In genomic region chr17:23675127-23675526, GRCm38 (mm10) we compare ENCODE assay signal across 9 mouse cellular contexts. TPM values are rescaled to one million over a fixed set of nuclear protein-coding genes. Genes with fewer than 3 reads are reported as not detected.
DNase-seq lines count a peak whose midpoint lies in the region; ATAC-seq and TF ChIP-seq lines count a peak whose summit lies in the region.
"Had no signal": no experiment of that assay in that cellular context is flagged by ENCODE, and none has a peak within 500 bp of the region (broad histone marks: within the 10 kb centered on the region; RNA-seq: fewer than 3 reads in every experiment).

No protein-coding gene starts in this region.

- no peak for TF ChIP-seq EP300 in stomach, postnatal 0 days (optimal IDR thresholded peaks at IDR 0.05)

- DNase-seq in urinary bladder, adult 18-20 months (ENCODE audit: low spot score in 2 of 2) = peak; percentile 54 to 77
- no peak for DNase-seq in urinary bladder, postnatal 10 days (ENCODE audit: low spot score)
- peak; percentile 79 for DNase-seq in stomach, postnatal 0 days (ENCODE audit: low spot score)

- no peak for ATAC-seq in hindbrain, embryonic 15.5 days (ENCODE audit: low FRiP score, low read depth)
- no peak for ATAC-seq in lung, embryonic 15.5 days (ENCODE audit: borderline replicate concordance, extremely low read depth, low FRiP score, low TSS enrichment)
- no peak for ATAC-seq in stomach, postnatal 0 days (ENCODE audit: low FRiP score, low TSS enrichment)
- no peak for ATAC-seq in granulocyte monocyte progenitor cell, adult 5-6 weeks (replicated peaks; ENCODE audit: poor library complexity, severe bottlenecking)
- no peak for ATAC-seq in erythroid progenitor cell, adult 5-6 weeks (replicated peaks; ENCODE audit: low FRiP score, poor library complexity, severe bottlenecking)

- H3K9ac ChIP-seq in hindbrain, embryonic 15.5 days = no peak overlapping the region
- 0 out of 2 replicates have a peak overlapping the region, but pooled peaks have one; percentile 58 for H3K9ac ChIP-seq in lung, embryonic 15.5 days
- H3K9ac ChIP-seq in stomach, postnatal 0 days (ENCODE audit: low read length) = no peak overlapping the region

- H3K36me3 ChIP-seq in hindbrain, embryonic 15.5 days = no peaks in the 10 kb centered on the region
- no peaks in the 10 kb centered on the region for H3K36me3 ChIP-seq in lung, embryonic 15.5 days
- 0 out of 2 replicates have a peak, but pooled peaks cover 2% of the 10 kb centered on the region for H3K36me3 ChIP-seq in stomach, postnatal 0 days (ENCODE audit: control insufficient read depth, insufficient read depth, low read length)

- 46% methylated on average over 5 of the region's 5 CpGs for WGBS in hindbrain, embryonic 15.5 days
- WGBS in lung, embryonic 15.5 days = 29% methylated on average over 5 of the region's 5 CpGs
- WGBS in stomach, postnatal 0 days = 13% methylated on average over 5 of the region's 5 CpGs

- peaks cover 44% of the 10 kb centered on the region for H3K27me3 ChIP-seq in hindbrain, embryonic 15.5 days
- H3K27me3 ChIP-seq in lung, embryonic 15.5 days = peaks cover 19% of the 10 kb centered on the region
- 0 out of 2 replicates have a peak, but pooled peaks cover 2% of the 10 kb centered on the region for H3K27me3 ChIP-seq in stomach, postnatal 0 days (ENCODE audit: control insufficient read depth, insufficient read depth, low read length)

- H3K4me2 ChIP-seq in hindbrain, embryonic 15.5 days = peak overlapping the region; percentile 71
- H3K4me2 ChIP-seq in lung, embryonic 15.5 days = peak overlapping the region; percentile 96
- H3K4me2 ChIP-seq in stomach, postnatal 0 days (replicated peaks; ENCODE audit: low read depth) = peak overlapping the region; percentile 93

- peak; percentile 52; the same call in 1 of the 2 replicates for TF ChIP-seq POLR2A in embryonic fibroblast, embryonic 13.5 days (IDR thresholded peaks at IDR 0.05; ENCODE audit: low read depth, low read length)

- no peaks in the 10 kb centered on the region for H3K9me3 ChIP-seq in hindbrain, embryonic 15.5 days
- no peaks in the 10 kb centered on the region for H3K9me3 ChIP-seq in lung, embryonic 15.5 days
- H3K9me3 ChIP-seq in stomach, postnatal 0 days (ENCODE audit: control insufficient read depth, low read length) = no peaks in the 10 kb centered on the region

- TF ChIP-seq CTCF in embryonic fibroblast, embryonic 13.5 days (IDR thresholded peaks at IDR 0.05; ENCODE audit: borderline replicate concordance, insufficient read depth, low read length) = no peak
- TF ChIP-seq CTCF in stomach, postnatal 0 days (IDR thresholded peaks at IDR 0.05; ENCODE audit: low read depth) = no peak

- H3K4me1 ChIP-seq in embryonic fibroblast, embryonic 13.5 days (ENCODE audit: control insufficient read depth, insufficient read depth, low read length) = no peaks in the 10 kb centered on the region; the same call in 1 of the 2 replicates
- H3K4me1 ChIP-seq in hindbrain, embryonic 15.5 days (replicated peaks) = peaks cover 57% of the 10 kb centered on the region
- peaks cover 44% of the 10 kb centered on the region for H3K4me1 ChIP-seq in lung, embryonic 15.5 days
- peaks cover 13% of the 10 kb centered on the region for H3K4me1 ChIP-seq in stomach, postnatal 0 days (replicated peaks; ENCODE audit: control insufficient read depth, insufficient read depth)

- peak overlapping the region; percentile 98 for H3K27ac ChIP-seq in embryonic fibroblast, embryonic 13.5 days (ENCODE audit: insufficient read depth, low read length)
- H3K27ac ChIP-seq in hindbrain, embryonic 15.5 days (replicated peaks) = no peak overlapping the region
- H3K27ac ChIP-seq in lung, embryonic 15.5 days = peak overlapping the region; percentile 89
- peak overlapping the region; percentile 91 for H3K27ac ChIP-seq in stomach, postnatal 0 days (replicated peaks)

- peak overlapping the region; percentile 83 for H3K4me3 ChIP-seq in embryonic fibroblast, embryonic 13.5 days (ENCODE audit: insufficient read depth, low read length)
- H3K4me3 ChIP-seq in hindbrain, embryonic 15.5 days = no peak overlapping the region
- peak overlapping the region; percentile 73 for H3K4me3 ChIP-seq in lung, embryonic 15.5 days
- peak overlapping the region; percentile 71; the same call in 1 of the 2 replicates for H3K4me3 ChIP-seq in stomach, postnatal 0 days (ENCODE audit: low read depth, low read length)

RNA-seq across cellular contexts. Expression of gene Thoc6, which starts 1.4 kb away (rescaled TPM):
- polyA plus RNA-seq in embryonic fibroblast, embryonic 13.5 days (2011; ENCODE audit: insufficient read length, low read depth, missing spikeins) = 15.7 and 20.1 TPM in 2 replicates
- 40.5 and 43.5 TPM in 2 replicates for polyA plus RNA-seq in hindbrain, embryonic 15.5 days (2015; fragmentation: Nextera tagmentation; extraction: Ambion mirVana)
- polyA plus RNA-seq in lung, embryonic 15.5 days (2015; fragmentation: Nextera tagmentation; extraction: Ambion mirVana) = 48.3 and 49.1 TPM in 2 replicates
- polyA plus RNA-seq in stomach, postnatal 0 days (2015; fragmentation: Nextera tagmentation; extraction: Ambion mirVana) = 17.7 and 18.1 TPM in 2 replicates
- total RNA-seq in granulocyte monocyte progenitor cell, adult 5-6 weeks (2014; fragmentation: Nextera tagmentation) = 49.8 and 50.2 TPM in 2 replicates
- 37.1 and 39.3 TPM in 2 replicates for total RNA-seq in granulocyte monocyte progenitor cell, adult 5-6 weeks (2017)
- 11.3 and 11.9 TPM in 2 replicates for total RNA-seq in erythroid progenitor cell, adult 5-6 weeks (2015; ENCODE audit: low replicate concordance)
- total RNA-seq in erythroid progenitor cell, adult 5-6 weeks (2017; ENCODE audit: low replicate concordance) = 3.5 and 4.0 TPM in 2 replicates

RNA-seq across cellular contexts. Expression of gene Hcfc1r1, which starts 1.7 kb away (rescaled TPM):
- 146 and 164 TPM in 2 replicates for polyA plus RNA-seq in embryonic fibroblast, embryonic 13.5 days (2011; ENCODE audit: insufficient read length, low read depth, missing spikeins)
- polyA plus RNA-seq in hindbrain, embryonic 15.5 days (2015; fragmentation: Nextera tagmentation; extraction: Ambion mirVana) = 127 and 138 TPM in 2 replicates
- 59.5 and 64.5 TPM in 2 replicates for polyA plus RNA-seq in lung, embryonic 15.5 days (2015; fragmentation: Nextera tagmentation; extraction: Ambion mirVana)
- polyA plus RNA-seq in stomach, postnatal 0 days (2015; fragmentation: Nextera tagmentation; extraction: Ambion mirVana) = 183 and 186 TPM in 2 replicates
- 48.9 and 51.5 TPM in 2 replicates for total RNA-seq in granulocyte monocyte progenitor cell, adult 5-6 weeks (2014; fragmentation: Nextera tagmentation)
- total RNA-seq in granulocyte monocyte progenitor cell, adult 5-6 weeks (2017) = 13.5 and 16.6 TPM in 2 replicates
- 6.3 and 15.9 TPM in 2 replicates for total RNA-seq in erythroid progenitor cell, adult 5-6 weeks (2015; ENCODE audit: low replicate concordance)
- 8.6 and 11.0 TPM in 2 replicates for total RNA-seq in erythroid progenitor cell, adult 5-6 weeks (2017; ENCODE audit: low replicate concordance)

RNA-seq across cellular contexts. Expression of gene Tnfrsf12a, which starts 2.1 kb away (rescaled TPM):
- polyA plus RNA-seq in embryonic fibroblast, embryonic 13.5 days (2011; ENCODE audit: insufficient read length, low read depth, missing spikeins) = 126 and 221 TPM in 2 replicates
- polyA plus RNA-seq in hindbrain, embryonic 15.5 days (2015; fragmentation: Nextera tagmentation; extraction: Ambion mirVana) = 3.3 and 5.3 TPM in 2 replicates
- 26.8 and 28.5 TPM in 2 replicates for polyA plus RNA-seq in lung, embryonic 15.5 days (2015; fragmentation: Nextera tagmentation; extraction: Ambion mirVana)
- 33.5 and 33.7 TPM in 2 replicates for polyA plus RNA-seq in stomach, postnatal 0 days (2015; fragmentation: Nextera tagmentation; extraction: Ambion mirVana)
- 5.1 and 7.8 TPM in 2 replicates for total RNA-seq in granulocyte monocyte progenitor cell, adult 5-6 weeks (2014; fragmentation: Nextera tagmentation)
- total RNA-seq in granulocyte monocyte progenitor cell, adult 5-6 weeks (2017) = 4.7 and 7.7 TPM in 2 replicates
- 5.0 TPM in 1 of 2 replicates, not detected in the other for total RNA-seq in erythroid progenitor cell, adult 5-6 weeks (2015; ENCODE audit: low replicate concordance)
- total RNA-seq in erythroid progenitor cell, adult 5-6 weeks (2017; ENCODE audit: low replicate concordance) = 6.1 TPM in 1 of 2 replicates, not detected in the other

RNA-seq across cellular contexts. Expression of gene Cldn6, which starts 3.9 kb away (rescaled TPM):
- polyA plus RNA-seq in embryonic fibroblast, embryonic 13.5 days (2011; ENCODE audit: insufficient read length, low read depth, missing spikeins) = not detected in 2 replicates
- polyA plus RNA-seq in hindbrain, embryonic 15.5 days (2015; fragmentation: Nextera tagmentation; extraction: Ambion mirVana) = 0.38 and 0.66 TPM in 2 replicates
- 237 and 246 TPM in 2 replicates for polyA plus RNA-seq in lung, embryonic 15.5 days (2015; fragmentation: Nextera tagmentation; extraction: Ambion mirVana)
- polyA plus RNA-seq in stomach, postnatal 0 days (2015; fragmentation: Nextera tagmentation; extraction: Ambion mirVana) = 3.0 and 3.2 TPM in 2 replicates
- 0.67 TPM in 1 of 2 replicates, not detected in the other for total RNA-seq in granulocyte monocyte progenitor cell, adult 5-6 weeks (2014; fragmentation: Nextera tagmentation)
- total RNA-seq in granulocyte monocyte progenitor cell, adult 5-6 weeks (2017) = not detected in 2 replicates
- not detected in 2 replicates for total RNA-seq in erythroid progenitor cell, adult 5-6 weeks (2015; ENCODE audit: low replicate concordance)
- not detected in 2 replicates for total RNA-seq in erythroid progenitor cell, adult 5-6 weeks (2017; ENCODE audit: low replicate concordance)
- total RNA-seq: left cerebral cortex, postnatal 25 days had no signal

RNA-seq across cellular contexts. Expression of gene Cldn9, which starts 8.7 kb away (rescaled TPM):
- polyA plus RNA-seq in embryonic fibroblast, embryonic 13.5 days (2011; ENCODE audit: insufficient read length, low read depth, missing spikeins) = not detected in 2 replicates
- 1.2 and 1.8 TPM in 2 replicates for polyA plus RNA-seq in hindbrain, embryonic 15.5 days (2015; fragmentation: Nextera tagmentation; extraction: Ambion mirVana)
- 4.4 and 4.8 TPM in 2 replicates for polyA plus RNA-seq in lung, embryonic 15.5 days (2015; fragmentation: Nextera tagmentation; extraction: Ambion mirVana)
- polyA plus RNA-seq in stomach, postnatal 0 days (2015; fragmentation: Nextera tagmentation; extraction: Ambion mirVana) = 0.79 and 0.92 TPM in 2 replicates
- total RNA-seq in granulocyte monocyte progenitor cell, adult 5-6 weeks (2014; fragmentation: Nextera tagmentation) = not detected in 2 replicates
- total RNA-seq in granulocyte monocyte progenitor cell, adult 5-6 weeks (2017) = not detected in 2 replicates
- total RNA-seq in erythroid progenitor cell, adult 5-6 weeks (2015; ENCODE audit: low replicate concordance) = not detected in 2 replicates
- total RNA-seq in erythroid progenitor cell, adult 5-6 weeks (2017; ENCODE audit: low replicate concordance) = not detected in 2 replicates
